Mouse (Mus musculus): ENCODE data around the gene Klc4. TPM values are rescaled to one million over a fixed set of nuclear protein-coding genes. Genes with fewer than 3 reads are reported as not detected.

Gene Klc4
- total RNA-seq, 2 experiments from 2014 or later = 7.9 to 8.5 TPM

GRCm38 (mm10) chr17:46656054-46656453 lies 10.2 kb upstream of the Klc4 start:
- no peak for ATAC-seq (replicated peaks; ENCODE audit: poor library complexity, severe bottlenecking)

GRCm38 (mm10) chr17:46651755-46652547 lies 6.1 kb upstream of the Klc4 start:
- no peak for ATAC-seq (replicated peaks; ENCODE audit: poor library complexity, severe bottlenecking)

DNA sequence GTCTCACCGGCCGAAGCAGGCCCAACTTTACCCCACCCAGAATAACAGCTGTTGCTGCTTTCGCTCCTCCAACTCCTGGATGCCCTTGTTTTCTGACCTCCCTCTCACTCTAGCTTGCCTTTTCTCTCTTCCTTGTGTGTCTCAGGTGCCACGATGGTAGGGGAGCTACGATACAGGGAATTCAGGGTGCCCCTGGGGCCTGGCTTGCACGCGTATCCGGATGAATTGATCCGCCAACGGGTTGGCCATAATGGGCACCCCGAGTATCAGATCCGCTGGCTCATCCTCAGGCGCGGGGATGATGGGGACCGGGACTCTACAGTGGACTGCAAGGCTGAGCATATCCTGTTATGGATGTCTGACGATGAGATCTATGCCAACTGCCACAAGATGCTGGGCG lies 5.5 kb upstream of the Klc4 start:
- ATAC-seq (replicated peaks; ENCODE audit: poor library complexity, severe bottlenecking) = no peak

- peak; percentile 78 for ATAC-seq (replicated peaks; ENCODE audit: poor library complexity, severe bottlenecking)
Observed at GRCm38 (mm10) chr17:46650232-46651031, 4.6 kb upstream of the Klc4 start, which contains the start of gene Cul7. Cul7 (plus strand) TSS chr17:46650337.

GRCm38 (mm10) chr17:46649811-46650210 lies 4.0 kb upstream of the Klc4 start:
- no peak for ATAC-seq (replicated peaks; ENCODE audit: poor library complexity, severe bottlenecking)

GRCm38 (mm10) chr17:46648436-46648835 lies 2.6 kb upstream of the Klc4 start:
- ATAC-seq (replicated peaks; ENCODE audit: poor library complexity, severe bottlenecking) = no peak

DNA sequence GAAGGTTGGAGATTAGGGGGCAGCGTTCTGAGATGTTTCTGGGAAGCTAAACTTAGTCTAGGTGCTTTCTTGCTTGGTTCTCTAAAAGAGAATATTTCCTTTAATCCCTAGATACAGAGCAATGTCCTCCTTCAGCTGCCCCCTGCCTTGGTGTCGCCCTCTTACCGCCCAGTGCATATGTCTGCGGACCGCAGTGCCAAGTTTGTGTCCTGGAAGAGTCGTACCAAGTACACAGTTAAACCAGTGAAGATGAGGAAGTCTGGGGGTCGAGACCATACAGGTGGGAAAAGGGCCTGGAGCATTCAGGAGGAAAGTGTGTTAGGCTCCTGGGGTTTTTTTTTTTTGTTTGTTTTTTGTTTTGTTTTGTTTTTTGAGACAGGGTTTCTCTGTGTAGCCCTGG lies 1.5 kb upstream of the Klc4 start:
- no peak for ATAC-seq (replicated peaks; ENCODE audit: poor library complexity, severe bottlenecking)

- peak; percentile 12 for ATAC-seq (replicated peaks; ENCODE audit: poor library complexity, severe bottlenecking)
Observed at GRCm38 (mm10) chr17:46646322-46646662, 470 bp upstream of the Klc4 start.

DNA sequence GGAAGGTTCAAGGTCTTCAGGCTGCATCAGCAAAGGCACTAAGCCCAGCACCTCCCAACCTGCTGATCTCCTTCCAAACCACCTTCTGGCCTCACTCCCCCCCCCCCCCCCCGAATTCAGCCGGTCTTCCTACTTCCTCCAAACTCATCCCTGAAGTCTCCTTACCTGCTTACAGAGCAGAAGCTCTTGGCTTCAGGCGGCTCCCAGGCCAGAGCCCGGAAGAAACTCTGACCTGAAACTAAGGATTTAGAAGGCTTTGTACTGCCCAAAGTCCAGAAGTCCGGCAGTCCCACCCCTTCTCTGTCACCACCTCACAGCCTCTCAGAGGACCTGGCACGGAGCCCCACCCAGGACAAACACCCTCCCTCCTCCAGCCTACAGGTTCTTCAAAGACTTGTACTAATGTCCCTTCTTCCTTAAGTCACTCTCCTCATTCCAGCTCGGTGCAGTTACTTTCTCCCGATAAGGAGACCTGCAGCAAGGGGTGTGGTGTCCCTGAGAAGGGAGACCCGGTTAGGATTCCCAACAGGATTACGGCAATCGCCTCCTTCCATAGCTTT lies 826 bp downstream of the Klc4 start:
- ATAC-seq (replicated peaks; ENCODE audit: poor library complexity, severe bottlenecking) = no peak

GRCm38 (mm10) chr17:46644152-46644805 lies 1.5 kb downstream of the Klc4 start:
- no peak for ATAC-seq (replicated peaks; ENCODE audit: poor library complexity, severe bottlenecking)

DNA sequence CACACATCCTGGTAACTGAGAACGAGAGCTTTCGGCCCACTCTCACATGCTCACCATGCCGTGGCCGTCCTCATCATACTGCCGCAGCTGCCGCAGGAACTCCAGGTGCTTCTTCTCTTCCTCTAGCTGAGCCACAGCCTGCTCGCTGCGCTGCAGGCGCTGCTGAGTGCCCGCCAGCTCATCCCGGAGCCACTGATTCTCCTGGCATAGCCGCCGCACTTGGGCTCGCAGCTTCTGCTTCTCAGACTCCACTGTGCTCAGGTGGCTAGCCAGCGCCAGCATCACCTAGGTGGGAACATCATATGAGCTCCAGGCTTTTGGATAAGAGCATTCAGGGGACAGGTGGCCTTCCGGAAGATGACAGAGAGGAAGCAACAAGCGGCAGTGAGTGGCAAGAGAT lies 3.8 kb downstream of the Klc4 start:
- no peak for ATAC-seq (replicated peaks; ENCODE audit: poor library complexity, severe bottlenecking)

GRCm38 (mm10) chr17:46639929-46640328 lies 5.9 kb downstream of the Klc4 start:
- peak; percentile 75 for ATAC-seq (replicated peaks; ENCODE audit: poor library complexity, severe bottlenecking)

DNA sequence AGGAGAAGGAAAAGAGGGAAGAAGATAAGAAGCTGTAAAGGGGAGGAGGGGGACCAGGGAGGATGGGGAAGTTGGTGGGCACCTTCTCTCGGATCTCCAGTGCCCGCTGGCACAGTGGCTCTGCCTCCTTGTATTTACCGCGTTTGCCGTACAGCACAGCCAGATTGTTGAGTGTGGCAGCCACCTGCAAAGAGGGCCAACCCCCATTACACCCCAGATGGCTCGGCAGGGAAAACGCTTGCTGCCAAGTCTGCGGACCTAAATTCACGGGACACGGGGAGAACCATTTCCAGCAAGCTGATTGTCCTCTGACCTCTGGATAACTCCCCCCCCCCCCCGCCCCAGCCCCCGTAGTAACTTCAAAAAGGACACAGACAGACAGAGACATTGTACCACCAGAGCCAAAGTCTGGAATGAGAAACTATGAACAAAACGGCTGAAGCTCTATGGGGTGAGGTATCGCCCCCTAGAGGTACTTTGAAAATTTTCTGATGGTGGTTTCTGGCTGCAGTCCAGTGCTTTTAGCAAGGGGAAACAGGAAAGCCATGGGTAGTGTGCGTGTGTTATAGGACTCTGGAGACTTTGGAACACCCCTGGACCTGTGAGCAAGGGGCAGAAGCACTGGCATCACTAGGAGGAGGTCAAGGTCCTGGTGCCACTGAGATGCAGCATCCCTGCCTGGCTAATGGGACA lies 8.8 kb downstream of the Klc4 start:
- ATAC-seq (replicated peaks; ENCODE audit: poor library complexity, severe bottlenecking) = peak; percentile 49

- peak; percentile 38 for ATAC-seq (replicated peaks; ENCODE audit: poor library complexity, severe bottlenecking)
Observed at GRCm38 (mm10) chr17:46629685-46630441, 16.0 kb downstream of the Klc4 start.

DNA sequence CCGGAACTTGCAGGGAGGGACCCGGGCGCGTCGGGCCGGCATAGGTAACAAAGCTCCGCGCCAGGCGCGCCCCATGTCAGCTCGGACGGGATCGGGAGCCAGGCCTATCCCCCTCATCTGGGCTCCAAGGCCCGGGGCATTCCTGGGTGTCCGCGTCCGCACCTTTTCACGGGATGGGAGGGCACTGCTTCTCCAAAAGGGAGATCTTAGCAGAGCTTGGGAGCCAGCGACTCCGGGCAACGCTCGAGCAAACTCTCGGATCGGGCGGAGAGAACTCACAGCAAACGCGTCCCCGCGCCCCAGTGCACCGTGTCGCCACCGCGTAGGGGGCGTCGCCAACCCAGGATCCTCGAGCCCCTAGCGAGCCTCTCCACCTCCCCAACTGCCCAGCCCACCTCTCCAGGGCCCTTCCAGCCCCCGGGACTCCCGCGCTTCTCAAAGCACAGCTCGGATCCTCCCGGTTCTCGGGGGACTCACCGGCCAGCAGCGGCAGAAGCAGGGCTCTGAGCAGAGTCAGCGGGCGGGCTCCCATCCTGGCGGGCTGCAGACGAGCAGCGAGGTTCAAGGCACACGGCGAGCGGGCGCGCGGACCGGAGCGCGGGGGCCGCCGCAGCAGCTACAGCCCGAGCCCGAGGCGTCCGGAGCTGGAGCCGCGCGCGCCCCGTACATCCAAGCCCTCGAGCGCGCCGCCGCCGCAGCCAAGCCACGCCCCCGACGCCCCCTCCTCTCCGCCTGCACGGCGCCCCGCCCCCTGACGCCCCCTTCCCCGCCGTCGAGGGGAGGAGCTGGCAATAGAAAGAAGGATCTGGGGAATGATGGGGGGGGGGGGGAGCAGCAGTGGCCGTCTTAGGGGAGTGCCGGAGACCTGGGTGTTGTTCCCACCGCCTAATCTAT lies 16.8 kb downstream of the Klc4 start, which contains the start of gene Ptk7:
Gene Ptk7, minus strand, starts transcription at position 714 of the 894 bp plus-strand sequence.
- peak; percentile 17; the same call in 1 of the 2 replicates for ATAC-seq (replicated peaks; ENCODE audit: poor library complexity, severe bottlenecking)

DNA sequence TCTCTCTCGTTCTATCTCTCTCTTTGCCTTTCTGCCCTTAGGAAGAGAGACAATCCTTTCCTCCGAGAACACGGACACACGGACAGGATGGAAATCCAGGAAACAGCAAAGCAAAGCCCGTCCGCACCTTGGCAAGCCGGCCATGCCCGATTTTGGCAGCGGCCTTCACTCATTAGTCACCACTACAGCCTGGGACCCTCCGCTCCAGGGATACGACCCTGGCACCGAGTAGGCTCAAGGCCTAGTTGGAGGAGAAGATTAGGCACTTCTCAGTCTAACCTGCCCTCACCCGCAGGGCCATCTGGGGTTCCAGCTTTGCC lies 17.4 kb downstream of the Klc4 start:
- no peak for ATAC-seq (replicated peaks; ENCODE audit: poor library complexity, severe bottlenecking)

GRCm38 (mm10) chr17:46627409-46627808 lies 18.4 kb downstream of the Klc4 start:
- no peak for ATAC-seq (replicated peaks; ENCODE audit: poor library complexity, severe bottlenecking)

- peak; percentile 5; the same call in 1 of the 2 replicates for ATAC-seq (replicated peaks; ENCODE audit: poor library complexity, severe bottlenecking)
Observed at GRCm38 (mm10) chr17:46624598-46624997, 21.2 kb downstream of the Klc4 start.
